Comparison of ENCODE assay signal across 10 mouse cellular contexts in genomic region chr4:155654183-155654455, GRCm38 (mm10). TPM values are rescaled to one million over a fixed set of nuclear protein-coding genes. Genes with fewer than 3 reads are reported as not detected.
DNase-seq lines count a peak whose midpoint lies in the region; ATAC-seq lines count a peak whose summit lies in the region.
"Had no signal": no experiment of that assay in that cellular context is flagged by ENCODE, and none has a peak within 500 bp of the region (broad histone marks: within the 10 kb centered on the region; RNA-seq: fewer than 3 reads in every experiment).

No protein-coding gene starts in this region.

- peaks cover 47% of the 10 kb centered on the region for H3K36me3 ChIP-seq in heart, embryonic 14.5 days (ENCODE audit: control insufficient read depth, insufficient read depth, low read length)
- H3K36me3 ChIP-seq in hindbrain, embryonic 15.5 days = peaks cover 50% of the 10 kb centered on the region
- H3K36me3 ChIP-seq in midbrain, embryonic 14.5 days (ENCODE audit: control insufficient read depth, insufficient read depth, low read length) = peaks cover 62% of the 10 kb centered on the region

- peak overlapping the region; percentile 80 for H3K9ac ChIP-seq in heart, embryonic 14.5 days (ENCODE audit: low read length)
- no peak overlapping the region for H3K9ac ChIP-seq in hindbrain, embryonic 15.5 days
- H3K9ac ChIP-seq in midbrain, embryonic 14.5 days (replicated peaks; ENCODE audit: low read length) = no peak overlapping the region

- intact Hi-C loops in heart, postnatal 14 days (cut with DNase I) = no loop called here
- intact Hi-C loops in gastrocnemius, postnatal 36 days (cut with DNase I) = no loop called here

- peak overlapping the region; percentile 57 to 64; a peak in 3 of 4 replicates for H3K4me3 ChIP-seq in heart, embryonic 14.5 days (ENCODE audit: control insufficient read depth in 1 of 2, insufficient read depth in 1 of 2, low read depth in 1 of 2, low read length in 2 of 2)
- H3K4me3 ChIP-seq in brown adipose tissue, adult 24 weeks (ENCODE audit: insufficient read depth, low read depth, low read length) = peak overlapping the region; percentile 38
- no peak overlapping the region for H3K4me3 ChIP-seq in hindbrain, embryonic 15.5 days
- H3K4me3 ChIP-seq in midbrain, embryonic 14.5 days (replicated peaks; ENCODE audit: low read depth, low read length) = peak overlapping the region; percentile 24; the same call in 1 of the 2 replicates

- H3K4me2 ChIP-seq in heart, embryonic 14.5 days (ENCODE audit: low read length) = peak overlapping the region; percentile 90
- H3K4me2 ChIP-seq in hindbrain, embryonic 15.5 days = peak overlapping the region; percentile 71
- H3K4me2 ChIP-seq in midbrain, embryonic 14.5 days (ENCODE audit: low read length) = peak overlapping the region; percentile 50; the same call in 1 of the 2 replicates

- H3K9me3 ChIP-seq in heart, embryonic 14.5 days (ENCODE audit: control insufficient read depth, low read length) = no peaks in the 10 kb centered on the region
- H3K9me3 ChIP-seq in hindbrain, embryonic 15.5 days = no peaks in the 10 kb centered on the region
- no peaks in the 10 kb centered on the region for H3K9me3 ChIP-seq in midbrain, embryonic 14.5 days (ENCODE audit: control insufficient read depth, low read length)

- H3K27ac ChIP-seq in heart, embryonic 14.5 days (replicated peaks in 1 of 2; ENCODE audit: control insufficient read depth in 1 of 2, insufficient read depth in 1 of 2, low read depth in 2 of 2, low read length in 2 of 2) = peak overlapping the region in 1 of 2 experiments; percentile 87; a peak in 2 of 4 replicates
- H3K27ac ChIP-seq in brown adipose tissue, adult 24 weeks (replicated peaks; ENCODE audit: low read depth, low read length) = no peak overlapping the region
- H3K27ac ChIP-seq in hindbrain, embryonic 15.5 days (replicated peaks) = no peak overlapping the region
- no peak overlapping the region for H3K27ac ChIP-seq in midbrain, embryonic 14.5 days (replicated peaks; ENCODE audit: low read depth, low read length)
- H3K27ac ChIP-seq: macrophage had no signal

- DNase-seq in heart, postnatal 14 days = no peak
- no peak for DNase-seq in midbrain, embryonic 14.5 days
- DNase-seq in right cerebral cortex, postnatal 4 days = no peak
- DNase-seq in gastrocnemius, postnatal 36 days = no peak
- DNase-seq in spleen, postnatal 36 days (ENCODE audit: low spot score in 2 of 2) = no peak

- H3K27me3 ChIP-seq in heart, embryonic 14.5 days (ENCODE audit: control insufficient read depth, insufficient read depth, low read length) = peaks cover 13% of the 10 kb centered on the region
- peaks cover 64% of the 10 kb centered on the region for H3K27me3 ChIP-seq in hindbrain, embryonic 15.5 days
- H3K27me3 ChIP-seq in midbrain, embryonic 14.5 days (ENCODE audit: control insufficient read depth, insufficient read depth, low read length) = peaks cover 54% of the 10 kb centered on the region

- 3% methylated on average over 6 of the region's 6 CpGs for WGBS in heart, embryonic 14.5 days
- 1% methylated on average over 6 of the region's 6 CpGs for WGBS in hindbrain, embryonic 15.5 days
- WGBS in midbrain, embryonic 14.5 days = under 1% methylated on average over 6 of the region's 6 CpGs

- no peak for ATAC-seq in heart, embryonic 14.5 days (ENCODE audit: insufficient number of reproducible peaks, insufficient read depth, low FRiP score, low read depth)
- ATAC-seq in hindbrain, embryonic 15.5 days (ENCODE audit: low FRiP score, low read depth) = no peak
- ATAC-seq in midbrain, embryonic 14.5 days (ENCODE audit: low FRiP score, low TSS enrichment) = no peak

- peaks cover 37 to 40% of the 10 kb centered on the region in 2 experiments for H3K4me1 ChIP-seq in heart, embryonic 14.5 days (ENCODE audit: control insufficient read depth in 2 of 2, insufficient read depth in 2 of 2, low read length in 2 of 2)
- H3K4me1 ChIP-seq in brown adipose tissue, adult 24 weeks (ENCODE audit: control insufficient read depth, insufficient read depth, insufficient read length, low read length) = no peaks in the 10 kb centered on the region; the same call in 1 of the 2 replicates
- peaks cover 32% of the 10 kb centered on the region for H3K4me1 ChIP-seq in hindbrain, embryonic 15.5 days (replicated peaks)
- H3K4me1 ChIP-seq in midbrain, embryonic 14.5 days (ENCODE audit: control insufficient read depth, insufficient read depth, low read length) = peaks cover 24% of the 10 kb centered on the region

RNA-seq across cellular contexts. Expression of gene Mmp23, which starts 0.9 kb away (rescaled TPM):
- polyA plus RNA-seq in heart, embryonic 14.5 days (2014; fragmentation: Nextera tagmentation; extraction: Ambion mirVana) = 63.1 and 67.1 TPM in 2 replicates
- 10 to 100 TPM; 14.5 to 16.8 TPM for total RNA-seq in heart, postnatal 14 days (2021)
- polyA plus RNA-seq in brown adipose tissue, adult 24 weeks (2012; ENCODE audit: insufficient read depth, insufficient read length, missing spikeins) = 3.3 and 5.5 TPM in 2 replicates
- polyA plus RNA-seq in hindbrain, embryonic 15.5 days (2015; fragmentation: Nextera tagmentation; extraction: Ambion mirVana) = 4.7 and 6.5 TPM in 2 replicates
- 2.5 and 3.9 TPM in 2 replicates for polyA plus RNA-seq in midbrain, embryonic 14.5 days (2014; fragmentation: Nextera tagmentation; extraction: Ambion mirVana)
- total RNA-seq in gastrocnemius, postnatal 36 days (2021) = 1 to 10 TPM; 2.2 to 3.5 TPM
- polyA plus RNA-seq: macrophage had no signal

RNA-seq across cellular contexts. Expression of gene Gm10563, which starts 8.9 kb away (rescaled TPM):
- polyA plus RNA-seq in heart, embryonic 14.5 days (2014; fragmentation: Nextera tagmentation; extraction: Ambion mirVana) = not detected in 2 replicates
- total RNA-seq in heart, postnatal 14 days (2021) = not detected
- not detected in 2 replicates for polyA plus RNA-seq in brown adipose tissue, adult 24 weeks (2012; ENCODE audit: insufficient read depth, insufficient read length, missing spikeins)
- polyA plus RNA-seq in hindbrain, embryonic 15.5 days (2015; fragmentation: Nextera tagmentation; extraction: Ambion mirVana) = not detected in 2 replicates
- polyA plus RNA-seq in midbrain, embryonic 14.5 days (2014; fragmentation: Nextera tagmentation; extraction: Ambion mirVana) = not detected in 2 replicates
- total RNA-seq in gastrocnemius, postnatal 36 days (2021) = not detected
- total RNA-seq: G1E had no signal
- polyA plus RNA-seq: G1E, macrophage had no signal

RNA-seq across cellular contexts. Expression of gene Mib2, which starts 14.9 kb away (rescaled TPM):
- polyA plus RNA-seq in heart, embryonic 14.5 days (2014; fragmentation: Nextera tagmentation; extraction: Ambion mirVana) = 12.5 and 15.3 TPM in 2 replicates
- 10 to 100 TPM; 22.4 to 24.9 TPM for total RNA-seq in heart, postnatal 14 days (2021)
- polyA plus RNA-seq in brown adipose tissue, adult 24 weeks (2012; ENCODE audit: insufficient read depth, insufficient read length, missing spikeins) = 9.7 and 29.1 TPM in 2 replicates
- polyA plus RNA-seq in hindbrain, embryonic 15.5 days (2015; fragmentation: Nextera tagmentation; extraction: Ambion mirVana) = 50.6 and 62.2 TPM in 2 replicates
- 39.6 and 40.8 TPM in 2 replicates for polyA plus RNA-seq in midbrain, embryonic 14.5 days (2014; fragmentation: Nextera tagmentation; extraction: Ambion mirVana)
- 10 to 100 TPM; 13.8 to 15.2 TPM for total RNA-seq in gastrocnemius, postnatal 36 days (2021)

RNA-seq across cellular contexts. Expression of gene Cdk11b, which starts 29.5 kb away (rescaled TPM):
- 33.5 and 36.7 TPM in 2 replicates for polyA plus RNA-seq in heart, embryonic 14.5 days (2014; fragmentation: Nextera tagmentation; extraction: Ambion mirVana)
- total RNA-seq in heart, postnatal 14 days (2021) = 10 to 100 TPM; 25.8 to 28.9 TPM
- polyA plus RNA-seq in brown adipose tissue, adult 24 weeks (2012; ENCODE audit: insufficient read depth, insufficient read length, missing spikeins) = 32.4 and 37.9 TPM in 2 replicates
- polyA plus RNA-seq in hindbrain, embryonic 15.5 days (2015; fragmentation: Nextera tagmentation; extraction: Ambion mirVana) = 49.3 and 53.0 TPM in 2 replicates
- 49.4 and 49.9 TPM in 2 replicates for polyA plus RNA-seq in midbrain, embryonic 14.5 days (2014; fragmentation: Nextera tagmentation; extraction: Ambion mirVana)
- 10 to 100 TPM; 20.6 to 28.1 TPM for total RNA-seq in gastrocnemius, postnatal 36 days (2021)

RNA-seq across cellular contexts. Expression of gene Fndc10, which starts 40.0 kb away (rescaled TPM):
- 1.9 and 2.4 TPM in 2 replicates for polyA plus RNA-seq in heart, embryonic 14.5 days (2014; fragmentation: Nextera tagmentation; extraction: Ambion mirVana)
- total RNA-seq in heart, postnatal 14 days (2021) = 1 to 10 TPM; 1.5 to 1.8 TPM
- polyA plus RNA-seq in brown adipose tissue, adult 24 weeks (2012; ENCODE audit: insufficient read depth, insufficient read length, missing spikeins) = 2.4 and 3.5 TPM in 2 replicates
- 17.2 and 20.6 TPM in 2 replicates for polyA plus RNA-seq in hindbrain, embryonic 15.5 days (2015; fragmentation: Nextera tagmentation; extraction: Ambion mirVana)
- 6.3 and 13.8 TPM in 2 replicates for polyA plus RNA-seq in midbrain, embryonic 14.5 days (2014; fragmentation: Nextera tagmentation; extraction: Ambion mirVana)
- 1 to 10 TPM; 1.2 to 1.3 TPM for total RNA-seq in gastrocnemius, postnatal 36 days (2021)
- polyA plus RNA-seq: G1E had no signal
